Mouse (Mus musculus): ENCODE results near the gene Ube2cbp. TPM values are rescaled to one million over a fixed set of nuclear protein-coding genes. Genes with fewer than 3 reads are reported as not detected.

Gene Ube2cbp
- polyA plus RNA-seq, 1 experiment: 1.3 TPM

DNA sequence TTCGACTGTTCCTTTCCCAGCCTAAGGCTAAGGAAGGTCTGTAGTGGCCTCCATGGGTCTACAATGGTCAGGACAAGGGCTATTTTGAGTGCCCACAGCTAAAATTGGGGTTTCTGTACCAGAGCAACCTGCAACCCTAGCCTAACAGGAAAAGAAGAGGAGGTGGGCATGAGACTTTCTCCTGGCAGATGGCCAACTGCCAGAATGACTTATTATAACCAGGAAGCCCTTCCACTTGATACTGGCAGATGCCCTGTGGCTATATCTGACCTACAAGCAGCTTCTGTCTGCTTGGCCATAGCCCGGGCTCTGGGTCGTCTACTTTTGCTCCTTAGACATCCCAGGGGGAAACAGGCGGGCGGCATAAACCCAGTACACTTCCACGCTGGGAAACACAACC lies 163.3 kb downstream of the Ube2cbp start:
- Histone ChIP-seq H3K36me3 (ENCODE audit: control insufficient read depth, insufficient read depth, low read length) (no peaks in the 10 kb centered on the region), H3K4me3 (ENCODE audit: insufficient read depth, low read depth, low read length) (no peak overlapping the region), H3K27ac (ENCODE audit: insufficient read depth, low read depth, low read length) (no peak overlapping the region), H3K27me3 (replicated peaks; ENCODE audit: control insufficient read depth, insufficient read depth, low read length) (no peaks in the 10 kb centered on the region), H3K4me1 (ENCODE audit: control insufficient read depth, insufficient read depth, low read length) (no peaks in the 10 kb centered on the region)
- no peak for DNase-seq
- 68% methylated on average over 6 of the region's 6 CpGs for WGBS
- no peak for TF ChIP-seq POLR2A (IDR thresholded peaks at IDR 0.05; ENCODE audit: low read depth, low read length)
- TF ChIP-seq CTCF (conservative IDR thresholded peaks at IDR 0.05; ENCODE audit: insufficient read depth, insufficient read length, low read depth, low read length): no peak

DNA sequence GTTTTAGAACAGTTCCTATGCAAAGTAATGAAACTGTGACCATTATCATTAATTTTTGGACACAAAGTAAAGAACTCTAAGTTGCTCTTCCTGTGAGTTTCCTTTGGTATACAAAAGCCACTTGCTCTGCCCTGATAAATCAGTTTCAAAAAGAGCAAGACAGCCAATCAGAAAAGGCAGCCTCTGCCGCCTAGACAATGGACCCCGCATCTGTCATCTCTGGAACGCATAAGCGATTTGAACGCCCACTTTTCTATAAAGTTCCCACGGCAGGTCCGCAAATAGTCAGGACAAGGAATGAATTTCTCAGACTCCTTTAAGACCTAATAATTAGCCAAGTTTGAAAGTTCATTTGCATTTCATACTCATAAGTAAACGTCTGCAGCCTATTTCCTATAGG lies 166.2 kb downstream of the Ube2cbp start:
- no peak overlapping the region for H3K4me3 ChIP-seq (ENCODE audit: insufficient read depth, low read depth, low read length)
- H3K27me3 ChIP-seq (replicated peaks; ENCODE audit: control insufficient read depth, insufficient read depth, low read length): no peaks in the 10 kb centered on the region
- 57% methylated on average over 8 of the region's 8 CpGs for WGBS
- no peaks in the 10 kb centered on the region for H3K4me1 ChIP-seq (ENCODE audit: control insufficient read depth, insufficient read depth, low read length)
- no peaks in the 10 kb centered on the region for H3K36me3 ChIP-seq (ENCODE audit: control insufficient read depth, insufficient read depth, low read length)
- H3K27ac ChIP-seq (ENCODE audit: insufficient read depth, low read depth, low read length): no peak overlapping the region
- DNase-seq: no peak
- TF ChIP-seq CTCF (conservative IDR thresholded peaks at IDR 0.05; ENCODE audit: insufficient read depth, insufficient read length, low read depth, low read length) (no peak), POLR2A (IDR thresholded peaks at IDR 0.05; ENCODE audit: low read depth, low read length) (no peak)

DNA sequence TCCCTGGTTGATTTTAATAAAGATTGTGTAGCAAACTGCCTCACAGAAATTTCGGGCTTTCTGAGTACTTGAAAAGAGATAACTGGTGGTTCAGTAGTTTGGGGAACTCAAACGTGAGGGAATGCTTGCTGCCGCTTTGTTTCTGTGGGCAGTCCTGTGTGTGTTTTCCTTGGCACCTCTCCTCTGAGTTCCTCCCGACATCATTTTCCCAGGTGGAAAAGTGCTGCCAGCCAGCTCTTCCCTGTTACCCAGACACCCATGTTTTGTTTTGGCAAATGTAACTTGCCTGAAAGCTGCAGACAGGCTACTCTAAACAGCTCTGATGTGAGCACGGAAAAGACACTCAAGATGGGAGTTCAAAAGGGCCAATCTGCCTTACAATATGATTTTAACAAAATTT lies 166.6 kb downstream of the Ube2cbp start:
- Histone ChIP-seq H3K27ac (ENCODE audit: insufficient read depth, low read depth, low read length) (no peak overlapping the region), H3K4me3 (ENCODE audit: insufficient read depth, low read depth, low read length) (no peak overlapping the region), H3K36me3 (ENCODE audit: control insufficient read depth, insufficient read depth, low read length) (no peaks in the 10 kb centered on the region), H3K27me3 (replicated peaks; ENCODE audit: control insufficient read depth, insufficient read depth, low read length) (no peaks in the 10 kb centered on the region), H3K4me1 (ENCODE audit: control insufficient read depth, insufficient read depth, low read length) (no peaks in the 10 kb centered on the region)
- WGBS: 18% methylated on average over 5 of the region's 5 CpGs
- no peak for DNase-seq
- TF ChIP-seq POLR2A (IDR thresholded peaks at IDR 0.05; ENCODE audit: low read depth, low read length): no peak
- TF ChIP-seq CTCF (conservative IDR thresholded peaks at IDR 0.05; ENCODE audit: insufficient read depth, insufficient read length, low read depth, low read length): no peak

- no peaks in the 10 kb centered on the region for H3K4me1 ChIP-seq (ENCODE audit: control insufficient read depth, insufficient read depth, low read length)
- no peak for DNase-seq
- H3K36me3 ChIP-seq (ENCODE audit: control insufficient read depth, insufficient read depth, low read length): no peaks in the 10 kb centered on the region
- no peak overlapping the region for H3K4me3 ChIP-seq (ENCODE audit: insufficient read depth, low read depth, low read length)
- H3K27me3 ChIP-seq (replicated peaks; ENCODE audit: control insufficient read depth, insufficient read depth, low read length): no peaks in the 10 kb centered on the region
- 85% methylated on average over 8 of the region's 8 CpGs for WGBS
- TF ChIP-seq POLR2A (IDR thresholded peaks at IDR 0.05; ENCODE audit: low read depth, low read length) (no peak), CTCF (conservative IDR thresholded peaks at IDR 0.05; ENCODE audit: insufficient read depth, insufficient read length, low read depth, low read length) (no peak)
- H3K27ac ChIP-seq (ENCODE audit: insufficient read depth, low read depth, low read length): no peak overlapping the region
These were observed 167.8 kb downstream of the Ube2cbp start for GRCm38 (mm10) chr9:86296683-86297638.

DNA sequence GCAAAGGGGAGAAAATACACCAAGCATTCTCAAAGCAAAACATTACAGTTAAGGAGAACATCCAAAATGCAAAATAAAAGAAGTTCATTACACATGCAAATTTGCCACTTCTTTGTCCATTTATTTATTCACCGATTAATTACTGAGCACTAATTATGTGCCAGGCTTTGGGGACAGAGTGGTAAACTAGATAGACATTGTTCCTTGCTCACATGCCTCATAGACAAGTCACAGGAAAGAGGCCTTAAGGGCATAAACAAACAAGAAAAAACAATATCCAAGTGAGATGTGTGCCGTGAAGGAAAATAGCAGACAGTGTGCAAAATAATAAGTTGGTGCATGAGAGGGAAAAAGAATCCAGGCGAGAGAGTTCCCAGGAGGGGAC lies 177.2 kb downstream of the Ube2cbp start:
- no peak for DNase-seq
- WGBS: 81% methylated on average over 3 of the region's 3 CpGs
- Histone ChIP-seq H3K4me1 (ENCODE audit: control insufficient read depth, insufficient read depth, low read length) (no peaks in the 10 kb centered on the region), H3K27me3 (replicated peaks; ENCODE audit: control insufficient read depth, insufficient read depth, low read length) (no peaks in the 10 kb centered on the region), H3K27ac (ENCODE audit: insufficient read depth, low read depth, low read length) (no peak overlapping the region), H3K36me3 (ENCODE audit: control insufficient read depth, insufficient read depth, low read length) (no peaks in the 10 kb centered on the region), H3K4me3 (ENCODE audit: insufficient read depth, low read depth, low read length) (no peak overlapping the region)
- no peak for TF ChIP-seq POLR2A (IDR thresholded peaks at IDR 0.05; ENCODE audit: low read depth, low read length)
- no peak for TF ChIP-seq CTCF (conservative IDR thresholded peaks at IDR 0.05; ENCODE audit: insufficient read depth, insufficient read length, low read depth, low read length)

- DNase-seq: no peak
- no peaks in the 10 kb centered on the region for H3K36me3 ChIP-seq (ENCODE audit: control insufficient read depth, insufficient read depth, low read length)
- H3K4me1 ChIP-seq (ENCODE audit: control insufficient read depth, insufficient read depth, low read length): no peaks in the 10 kb centered on the region
- no peak overlapping the region for H3K27ac ChIP-seq (ENCODE audit: insufficient read depth, low read depth, low read length)
- 98% methylated on average over 2 of the region's 2 CpGs for WGBS
- no peak overlapping the region for H3K4me3 ChIP-seq (ENCODE audit: insufficient read depth, low read depth, low read length)
- no peaks in the 10 kb centered on the region for H3K27me3 ChIP-seq (replicated peaks; ENCODE audit: control insufficient read depth, insufficient read depth, low read length)
- TF ChIP-seq POLR2A (IDR thresholded peaks at IDR 0.05; ENCODE audit: low read depth, low read length) (no peak), CTCF (conservative IDR thresholded peaks at IDR 0.05; ENCODE audit: insufficient read depth, insufficient read length, low read depth, low read length) (no peak)
These were observed 177.8 kb downstream of the Ube2cbp start for GRCm38 (mm10) chr9:86286830-86287569.

DNA sequence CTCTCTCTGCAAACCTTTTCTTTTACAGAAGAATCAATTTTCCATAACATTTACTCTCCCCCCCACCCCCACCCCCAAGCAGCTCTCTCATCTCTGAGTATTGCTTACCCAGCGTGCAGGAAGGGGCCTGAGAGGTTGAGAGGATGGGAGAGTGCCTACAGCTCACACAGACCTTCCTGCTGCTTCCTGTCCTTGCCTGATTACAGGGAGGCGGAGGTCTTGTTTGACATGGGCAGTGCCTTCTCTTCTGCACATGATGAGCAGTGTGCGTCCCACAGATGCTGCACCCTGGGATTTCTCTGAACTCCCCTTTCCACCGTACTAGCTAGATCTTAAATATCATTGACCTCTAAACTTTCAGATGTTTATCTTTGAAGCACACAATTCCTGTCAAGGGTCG lies 182.2 kb downstream of the Ube2cbp start:
- Histone ChIP-seq H3K36me3 (ENCODE audit: control insufficient read depth, insufficient read depth, low read length) (no peaks in the 10 kb centered on the region), H3K27me3 (replicated peaks; ENCODE audit: control insufficient read depth, insufficient read depth, low read length) (no peaks in the 10 kb centered on the region), H3K27ac (ENCODE audit: insufficient read depth, low read depth, low read length) (no peak overlapping the region), H3K4me1 (ENCODE audit: control insufficient read depth, insufficient read depth, low read length) (no peaks in the 10 kb centered on the region), H3K4me3 (ENCODE audit: insufficient read depth, low read depth, low read length) (no peak overlapping the region)
- no peak for DNase-seq
- no peak for TF ChIP-seq CTCF (conservative IDR thresholded peaks at IDR 0.05; ENCODE audit: insufficient read depth, insufficient read length, low read depth, low read length)
- no peak for TF ChIP-seq POLR2A (IDR thresholded peaks at IDR 0.05; ENCODE audit: low read depth, low read length)
- WGBS: 54% methylated on average over 5 of the region's 5 CpGs

Measured in kidney, adult 2 months (tissue).